Mouse (Mus musculus): Measurements from ENCODE around the gene Vti1a.

- TF ChIP-seq CTCF (IDR thresholded peaks at IDR 0.05; ENCODE audit: low read depth, low read length) (no peak), POLR2A (IDR thresholded peaks at IDR 0.05; ENCODE audit: insufficient read depth, low read length) (no peak)
Observed at GRCm38 (mm10) chr19:55580667-55581066, 264.6 kb downstream of the Vti1a start.
